In the genomic region with DNA sequence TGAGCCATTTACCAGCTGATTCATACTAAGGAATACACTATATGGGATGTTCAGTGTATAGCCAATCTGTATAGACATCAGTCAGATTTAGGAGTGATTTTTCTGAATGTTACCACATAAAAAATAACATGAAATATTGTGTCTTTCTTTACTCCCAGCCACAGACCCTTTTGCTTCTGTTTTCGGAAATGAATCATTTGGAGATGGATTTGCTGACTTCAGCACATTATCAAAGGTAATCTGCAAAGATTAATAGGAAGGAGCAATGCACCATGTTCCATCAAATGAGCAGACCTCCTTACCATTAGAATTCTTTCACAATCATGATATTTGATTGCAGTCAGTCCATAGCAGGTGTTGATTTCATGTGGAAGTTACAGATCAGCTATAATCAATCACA, we compare ENCODE assay signal across 17 mouse cellular contexts.
"Had no signal": no experiment of that assay in that cellular context is flagged by ENCODE, and none has a peak within 500 bp of the region (broad histone marks: within the 10 kb centered on the region; RNA-seq: fewer than 3 reads in every experiment).

No protein-coding gene starts in this region.

- DNase-seq: retina, postnatal 1 day; right cerebral cortex, adult 18-20 months; right cerebral cortex, postnatal 14 days; right cerebral cortex, postnatal 25 days; right cerebral cortex, postnatal 4 days; spleen, adult 18-20 months; thymus, adult 18-20 months; thymus, adult 2 months; thymus, postnatal 14 days; thymus, postnatal 25 days; thymus, postnatal 36 days; thymus, postnatal 4 days had no signal

- H3K9me3 ChIP-seq: neural tube, embryonic 12.5 days; neural tube, embryonic 13.5 days; neural tube, embryonic 15.5 days; stomach, embryonic 15.5 days had no signal

- H3K4me1 ChIP-seq: neural tube, embryonic 12.5 days; neural tube, embryonic 13.5 days; neural tube, embryonic 15.5 days; stomach, embryonic 15.5 days had no signal

- H3K9ac ChIP-seq: neural tube, embryonic 12.5 days; neural tube, embryonic 13.5 days; neural tube, embryonic 15.5 days; stomach, embryonic 15.5 days had no signal

- H3K27me3 ChIP-seq: neural tube, embryonic 12.5 days; neural tube, embryonic 13.5 days; neural tube, embryonic 15.5 days; stomach, embryonic 15.5 days had no signal

- H3K4me2 ChIP-seq: neural tube, embryonic 12.5 days; neural tube, embryonic 13.5 days; neural tube, embryonic 15.5 days; stomach, embryonic 15.5 days had no signal

- H3K4me3 ChIP-seq: neural tube, embryonic 12.5 days; neural tube, embryonic 13.5 days; neural tube, embryonic 15.5 days; stomach, embryonic 15.5 days had no signal

- H3K27ac ChIP-seq: neural tube, embryonic 12.5 days; neural tube, embryonic 13.5 days; neural tube, embryonic 15.5 days; stomach, embryonic 15.5 days; stomach, postnatal 0 days had no signal
